Mouse (Mus musculus): ENCODE results near the gene Prss38.

- TF ChIP-seq MAFK (IDR thresholded peaks at IDR 0.05; ENCODE audit: insufficient read depth, low read depth, low read length), result no peak
- TF ChIP-seq CHD2 (IDR thresholded peaks at IDR 0.05; ENCODE audit: low read depth, low read length), result no peak
- TF ChIP-seq ZC3H11A (IDR thresholded peaks at IDR 0.05; ENCODE audit: borderline replicate concordance, low read depth, low read length), result no peak
- no peak for TF ChIP-seq ZNF384 (IDR thresholded peaks at IDR 0.05; ENCODE audit: low read depth, low read length)
- no peak for TF ChIP-seq HCFC1 (IDR thresholded peaks at IDR 0.05; ENCODE audit: borderline replicate concordance, insufficient read depth, low read length)
Observed at GRCm38 (mm10) chr11:59399830-59400229, 24.4 kb upstream of the Prss38 start.
